Mouse (Mus musculus) thymus, postnatal 25 days (tissue): ENCODE data around the gene Mpg.

Source experiments
- DNase-seq: peaks from one replicate; pipeline ENCODE4 v3.0.0; 2022

The Mpg gene

DNA sequence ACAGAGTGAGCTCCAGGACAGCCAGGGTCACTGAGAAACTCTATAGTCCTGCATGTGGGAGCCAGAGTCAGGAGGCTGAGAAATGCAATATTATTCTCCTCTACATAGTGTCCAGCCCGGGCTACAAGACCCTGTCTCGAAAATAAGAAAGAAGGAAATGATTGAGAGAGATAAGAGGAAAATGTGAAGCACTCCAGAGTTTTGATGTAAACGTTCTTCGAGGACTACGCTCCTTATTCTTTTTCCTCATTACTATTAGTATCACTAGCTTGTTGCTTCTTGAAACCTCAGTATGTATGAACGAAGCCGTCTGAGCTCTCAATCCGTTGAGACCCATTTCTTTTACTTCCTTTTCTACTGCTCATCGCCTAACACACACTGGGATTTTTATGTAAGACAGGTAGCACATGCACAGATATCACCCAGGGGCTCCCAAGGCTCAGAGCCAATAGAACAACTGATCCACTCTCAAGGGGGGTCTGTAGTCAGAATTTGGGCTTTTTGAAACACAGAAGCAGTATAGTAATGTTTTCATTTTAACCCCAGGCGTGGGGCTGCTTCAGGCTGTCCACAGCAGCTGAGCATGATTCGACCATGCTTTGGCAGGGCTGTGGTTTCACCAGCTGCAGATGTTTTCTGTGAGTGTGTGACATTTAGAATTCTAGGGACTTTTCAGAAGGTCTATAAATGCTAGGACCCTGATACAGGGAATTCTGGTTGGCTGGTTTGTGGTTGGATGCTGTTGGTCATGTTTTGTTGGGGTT, 24.2 kb upstream of the Mpg start:
- DNase-seq: peak; percentile 23

DNA sequence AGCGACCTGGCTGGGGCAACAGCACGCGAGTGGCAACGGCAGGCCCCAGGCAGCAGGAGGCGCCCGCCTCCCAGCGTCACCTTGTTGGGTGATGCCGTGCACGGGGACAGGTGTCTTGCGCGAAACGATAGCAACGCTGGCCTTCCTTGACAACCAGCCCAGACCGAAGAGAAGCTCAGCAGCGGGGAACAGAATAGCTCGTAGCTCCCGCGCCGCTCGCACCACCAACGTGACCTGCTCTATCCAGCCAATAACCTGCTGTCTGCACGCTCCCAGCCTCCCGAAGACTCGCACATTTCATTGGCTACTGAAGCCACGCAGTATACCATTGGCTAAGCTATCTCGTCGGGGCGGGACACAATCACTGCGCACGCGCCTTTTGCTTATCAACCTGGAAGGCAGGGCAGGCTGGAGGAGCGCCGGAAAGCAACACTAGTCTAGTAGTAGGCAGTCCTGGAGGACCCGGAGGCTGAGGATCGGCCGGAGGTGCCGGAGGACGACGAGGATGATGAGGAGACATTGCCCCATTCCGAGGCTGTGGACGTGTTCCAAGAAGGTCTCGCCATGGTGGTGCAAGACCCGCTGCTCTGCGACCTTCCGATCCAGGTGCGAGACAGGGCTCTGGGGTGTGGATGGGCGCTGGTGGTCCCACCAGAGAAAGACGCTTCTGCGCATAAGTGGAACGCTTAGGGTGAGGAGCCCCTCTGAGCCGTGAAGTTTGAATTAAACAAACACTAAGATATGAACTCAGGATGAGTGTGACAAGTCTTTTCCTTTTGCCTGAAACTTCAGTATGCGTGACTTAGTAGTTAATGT, 21.0 kb upstream of the Mpg start, which contains the start of gene Snrnp25:
Gene Snrnp25, plus strand, starts transcription at position 358 of the 816 bp plus-strand sequence.
- DNase-seq: peak; percentile 96

DNA sequence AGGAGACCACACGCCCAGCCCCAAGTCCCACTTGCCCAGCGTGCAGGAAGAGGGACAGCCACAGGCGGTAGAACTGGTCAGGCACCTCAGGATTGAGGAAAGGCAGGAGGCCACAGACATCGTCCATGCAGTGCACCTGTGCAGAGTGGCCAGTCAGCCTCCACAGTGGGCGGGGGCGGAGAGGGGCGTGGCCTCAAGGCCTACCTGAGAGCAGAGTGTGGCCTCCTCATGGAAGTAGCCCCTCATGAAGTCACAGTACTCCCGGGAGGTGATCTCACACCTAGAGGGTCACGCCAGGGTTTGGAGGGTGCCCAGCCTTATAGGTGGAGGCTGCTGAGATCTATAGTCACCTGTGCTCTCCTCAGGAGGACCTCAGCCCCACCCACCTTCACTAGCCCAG, 15.7 kb upstream of the Mpg start:
- no peak for DNase-seq

DNA sequence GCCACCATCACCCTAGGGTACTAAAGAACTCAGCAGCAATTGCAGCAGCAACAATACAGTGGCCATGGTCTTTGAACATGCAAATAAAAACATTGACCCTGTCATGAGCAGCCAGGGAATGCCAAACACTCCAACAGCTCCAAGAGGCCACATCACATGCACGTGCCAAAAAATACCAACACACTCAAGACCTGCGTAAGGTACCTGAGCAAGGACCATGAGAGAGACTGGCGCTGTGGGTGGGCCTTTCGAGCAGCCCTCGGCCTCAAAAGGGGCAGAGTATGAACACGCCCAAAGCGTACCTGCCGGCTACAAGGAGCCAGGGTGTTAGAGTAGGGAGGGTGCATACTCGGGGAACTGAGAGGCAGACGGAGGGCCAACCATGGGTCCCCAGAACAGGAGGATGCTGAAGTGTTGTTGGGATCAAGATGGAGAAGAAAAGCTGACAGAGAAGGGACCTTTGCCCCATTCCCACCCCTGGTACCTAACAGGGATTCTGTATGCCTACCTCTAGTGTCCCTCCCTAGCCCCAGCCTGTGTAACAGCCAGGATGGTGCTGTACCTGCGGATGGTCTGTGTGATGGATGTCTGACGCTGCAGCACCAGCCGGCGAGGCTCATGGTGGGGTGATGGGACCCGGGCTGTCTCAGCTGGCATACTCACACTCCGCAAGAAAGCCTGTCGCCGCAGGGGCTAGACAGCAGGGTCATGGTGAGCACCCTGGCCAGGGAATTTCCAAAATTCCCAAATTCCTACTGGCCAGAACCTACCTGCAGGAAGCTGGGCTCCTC, 10.7 kb upstream of the Mpg start:
- DNase-seq: no peak

DNA sequence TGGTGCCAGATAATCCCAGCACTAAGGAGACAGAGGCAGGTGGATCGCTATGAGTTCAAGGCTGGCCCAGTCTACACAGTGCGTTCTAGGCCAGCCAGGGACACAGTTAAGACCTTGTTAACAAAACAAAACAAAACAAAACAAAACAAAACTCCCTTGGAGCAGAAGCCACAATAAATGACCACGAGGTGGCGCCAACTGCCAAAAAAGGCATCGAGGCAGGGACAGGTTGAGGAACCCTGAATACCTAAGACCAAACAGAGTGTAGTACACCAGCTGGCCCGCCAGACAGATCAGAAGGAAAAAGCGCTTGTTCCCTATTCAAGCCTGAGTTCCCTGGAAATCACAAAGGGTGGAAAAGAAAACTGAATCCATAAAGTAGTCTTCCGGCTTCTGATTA, 9.5 kb upstream of the Mpg start:
- DNase-seq: peak; percentile 66

DNA sequence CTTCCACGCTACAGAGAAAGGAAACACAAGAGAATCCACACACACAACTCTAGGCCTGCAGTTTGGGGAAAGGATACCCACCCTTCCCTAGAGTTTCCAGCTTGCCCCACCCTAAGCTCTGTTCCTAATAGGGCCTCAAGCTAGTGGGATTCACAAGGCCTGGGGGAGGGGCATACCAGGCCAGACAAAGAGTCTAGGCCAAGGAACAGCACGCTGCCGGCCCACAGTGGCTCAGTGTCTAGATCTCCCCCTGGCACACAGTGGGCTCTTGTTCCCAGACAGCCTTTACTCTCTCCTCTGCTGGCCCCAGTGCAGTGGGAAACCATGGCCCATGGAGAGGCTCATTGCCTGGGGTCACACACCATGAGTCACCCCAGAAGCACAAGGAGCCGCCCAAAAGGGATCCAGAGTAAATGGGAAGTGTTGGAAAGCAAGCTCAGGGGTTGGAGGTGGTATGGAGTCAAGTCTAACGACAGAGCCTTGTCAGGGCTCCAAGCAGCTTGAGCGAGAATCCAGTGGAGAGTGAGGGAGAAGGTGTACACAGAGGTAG, 7.7 kb upstream of the Mpg start:
- no peak for DNase-seq

DNA sequence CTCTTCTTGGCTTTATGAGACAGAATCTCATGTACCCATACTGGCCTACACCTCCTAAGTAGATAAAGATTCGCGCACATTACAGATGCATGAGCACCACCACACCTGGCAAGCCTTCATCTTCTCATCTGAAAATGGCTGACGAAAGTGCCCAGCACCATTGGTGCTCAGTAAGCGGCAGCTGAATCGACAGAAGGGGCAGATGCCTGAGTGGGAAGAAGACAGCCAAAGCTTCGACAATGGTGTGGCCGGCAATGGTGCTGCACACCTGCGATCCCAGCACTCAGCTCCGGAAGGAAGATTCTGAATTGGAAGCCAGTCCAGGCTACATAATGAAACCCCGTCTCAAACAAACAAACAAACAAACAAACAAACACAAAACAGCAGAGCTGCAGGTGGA, 7.0 kb upstream of the Mpg start:
- DNase-seq: no peak

DNA sequence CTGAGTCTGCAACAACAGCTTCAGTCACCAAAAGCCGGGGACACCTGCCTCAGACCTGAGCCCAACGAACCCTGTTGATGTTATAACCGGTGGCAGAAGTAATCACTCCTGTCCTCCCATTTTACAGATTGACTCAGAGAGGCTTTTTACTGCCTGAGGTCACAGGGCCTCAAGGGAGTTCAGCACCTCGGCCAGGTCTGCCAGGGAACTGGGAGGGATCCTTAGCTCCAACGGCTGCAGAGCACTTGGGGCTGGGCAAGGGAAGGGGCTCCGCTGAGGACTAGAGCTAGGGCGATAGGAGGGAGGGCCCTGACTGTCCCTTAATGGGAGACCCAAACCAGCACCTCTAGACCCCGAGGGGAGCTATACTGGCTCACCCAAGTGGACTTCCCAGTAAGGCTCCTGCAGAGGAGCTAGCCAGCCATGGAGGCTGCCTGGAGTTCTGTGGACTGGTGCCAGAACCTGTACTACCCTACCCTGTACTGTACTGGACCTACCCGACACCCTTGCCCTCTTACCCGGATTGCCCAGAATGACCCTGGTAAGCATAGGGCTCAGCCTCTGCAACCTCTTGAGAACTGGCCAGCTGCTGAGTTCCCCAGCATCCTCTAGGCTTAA, 5.6 kb upstream of the Mpg start:
- no peak for DNase-seq

DNA sequence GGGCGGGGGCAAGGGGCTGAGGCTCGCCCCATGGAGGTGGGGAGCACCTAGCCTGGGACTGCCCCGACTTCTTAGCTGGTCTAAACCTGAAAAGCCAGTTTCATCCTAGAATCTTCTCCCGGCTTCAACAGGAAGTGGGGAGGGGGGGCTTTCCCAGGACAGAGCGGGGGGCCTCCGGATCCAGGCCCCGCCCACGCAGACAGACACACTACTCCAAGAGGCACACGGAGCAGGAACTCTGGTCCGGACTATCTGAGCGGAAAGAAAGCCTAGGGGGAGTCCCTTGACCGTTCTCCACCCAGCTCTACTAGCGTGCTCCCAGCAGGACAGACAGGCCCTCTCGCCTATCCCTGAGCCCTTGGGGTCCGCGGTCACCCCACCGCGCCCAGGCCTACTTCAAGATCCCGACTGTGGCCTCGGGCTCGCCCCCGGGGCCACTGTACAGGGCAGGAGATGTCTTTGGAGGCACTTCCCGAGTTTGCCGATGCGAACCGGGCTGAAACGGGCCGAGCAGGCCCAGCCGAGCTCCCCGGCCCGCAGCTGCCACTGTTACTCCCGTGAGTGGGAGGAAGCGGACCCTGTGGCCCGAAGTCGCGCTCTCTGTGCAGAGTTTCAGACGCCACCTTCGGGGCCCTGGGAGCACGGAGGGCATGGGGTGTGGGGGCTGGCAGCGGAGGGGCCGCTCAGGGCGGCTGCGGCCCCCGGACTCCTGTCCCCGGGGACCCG, 4.9 kb upstream of the Mpg start:
- DNase-seq: peak; percentile 23

DNA sequence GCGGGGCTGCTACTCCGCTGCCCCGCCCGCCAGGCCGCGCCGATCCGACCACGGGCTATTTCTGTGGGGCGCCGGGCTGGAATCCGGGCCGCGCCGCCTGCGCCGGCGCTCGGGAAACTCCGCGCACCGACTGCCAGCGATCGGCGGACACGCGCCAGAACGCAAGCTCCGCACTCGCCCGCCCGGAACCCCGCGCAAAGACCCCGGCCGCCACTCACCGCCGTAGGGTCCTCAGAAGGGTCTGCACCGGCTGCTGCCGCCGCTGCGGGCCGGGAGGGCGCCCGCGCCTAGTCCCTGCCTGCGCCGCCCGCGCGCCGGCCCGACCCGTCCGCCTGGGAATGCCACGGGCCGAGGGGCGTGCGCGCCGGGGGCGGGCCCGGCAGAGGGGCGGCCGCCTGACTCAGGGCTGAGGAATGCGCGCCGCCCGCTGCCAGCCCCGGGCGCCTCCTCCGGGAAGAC, 4.3 kb upstream of the Mpg start, which contains the start of gene Rhbdf1:
Gene Rhbdf1, minus strand, starts transcription at position 350 of the 459 bp plus-strand sequence.
- no peak for DNase-seq

DNA sequence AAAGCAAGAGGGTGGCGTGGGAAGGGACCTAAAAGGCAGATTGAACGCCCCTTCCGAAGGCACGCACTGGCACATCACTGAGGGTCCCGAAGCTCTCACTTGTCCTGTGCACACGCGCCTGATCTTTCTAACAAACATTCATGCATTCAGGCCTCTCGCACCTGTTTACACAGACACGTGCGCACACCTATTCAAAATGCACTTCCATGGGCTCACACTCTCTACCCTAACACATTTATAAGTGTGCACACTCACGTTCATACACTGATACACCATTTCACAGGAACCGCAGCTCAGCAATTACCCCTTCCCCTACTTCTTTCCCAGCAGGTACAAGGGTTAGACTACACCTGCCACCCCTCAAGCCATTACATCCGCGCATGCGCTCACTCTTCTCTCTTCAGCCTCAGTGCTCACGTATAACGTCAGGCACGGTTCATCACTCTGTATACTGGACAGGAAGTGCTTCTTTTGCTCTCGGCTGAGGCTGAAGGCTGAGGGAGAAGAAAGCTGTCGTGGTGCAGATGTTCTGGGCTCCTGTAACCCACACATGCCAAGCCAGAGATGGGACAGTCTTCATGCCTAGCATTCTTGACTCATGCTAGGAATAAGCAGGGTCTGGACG, 3.6 kb upstream of the Mpg start:
- DNase-seq: peak; percentile 15

DNA sequence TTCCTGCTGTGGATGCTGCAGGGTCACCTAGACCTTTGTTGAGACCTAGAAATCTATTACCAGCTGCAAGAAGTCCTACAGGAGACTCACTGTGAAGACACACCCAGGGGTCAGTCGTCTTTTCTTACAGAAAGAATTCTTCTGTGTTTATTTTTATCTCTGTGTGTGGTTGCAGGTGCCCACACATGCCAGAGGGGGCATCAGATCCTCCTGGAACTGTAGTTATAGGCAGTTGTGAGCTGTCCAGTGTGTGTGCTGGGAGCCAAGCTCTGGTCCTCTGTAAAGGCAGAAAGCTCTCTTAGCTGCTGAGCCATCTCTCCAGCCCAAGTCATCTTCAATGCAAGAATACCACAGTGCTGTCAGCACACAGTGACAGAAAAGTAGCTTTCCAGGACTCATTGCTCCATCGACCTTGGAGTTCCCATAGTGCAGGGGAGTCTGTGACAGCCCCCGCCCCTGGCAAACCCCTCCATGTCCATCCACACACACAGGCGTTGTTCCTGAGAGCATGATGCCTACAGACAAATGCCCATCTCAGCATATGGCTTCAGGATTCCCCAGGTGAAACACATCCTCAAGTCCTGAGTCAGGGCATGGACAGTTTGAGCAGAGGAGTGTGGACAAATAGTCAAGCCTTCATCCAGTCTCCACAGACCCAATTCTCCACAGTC, 2.9 kb upstream of the Mpg start:
- DNase-seq: no peak

DNA sequence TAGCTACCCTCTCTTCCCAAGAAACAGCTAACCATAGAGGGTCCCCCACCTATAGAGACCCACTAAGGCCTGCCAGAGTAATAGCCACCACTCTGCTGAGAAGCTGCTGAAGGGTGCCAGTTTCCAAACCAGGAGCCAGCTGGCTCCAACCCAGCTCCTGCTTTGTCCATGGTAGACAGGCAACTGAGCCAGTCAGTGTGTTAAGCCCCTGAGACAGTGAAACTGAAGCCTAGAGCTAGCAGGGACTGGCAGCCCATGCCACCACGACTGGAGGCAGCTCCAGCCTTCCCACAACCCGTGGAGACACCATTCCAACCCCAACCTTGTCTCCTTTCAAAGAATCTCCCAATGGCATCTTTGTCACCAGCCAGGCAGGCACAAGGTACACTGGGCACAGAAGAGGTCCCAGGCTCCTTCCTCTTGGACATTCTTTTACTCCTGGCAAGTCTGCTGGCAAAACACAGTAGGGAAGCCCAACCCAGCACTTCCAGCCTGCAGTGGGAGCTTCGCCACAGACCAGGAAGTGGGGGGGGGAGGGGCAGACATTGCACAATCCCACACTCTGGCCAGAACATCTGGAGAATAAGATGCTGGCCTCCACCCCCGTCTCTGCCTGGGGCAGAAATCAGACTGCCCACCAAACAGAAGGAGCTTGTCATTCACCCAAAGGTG, 1.7 kb upstream of the Mpg start:
- no peak for DNase-seq

DNA sequence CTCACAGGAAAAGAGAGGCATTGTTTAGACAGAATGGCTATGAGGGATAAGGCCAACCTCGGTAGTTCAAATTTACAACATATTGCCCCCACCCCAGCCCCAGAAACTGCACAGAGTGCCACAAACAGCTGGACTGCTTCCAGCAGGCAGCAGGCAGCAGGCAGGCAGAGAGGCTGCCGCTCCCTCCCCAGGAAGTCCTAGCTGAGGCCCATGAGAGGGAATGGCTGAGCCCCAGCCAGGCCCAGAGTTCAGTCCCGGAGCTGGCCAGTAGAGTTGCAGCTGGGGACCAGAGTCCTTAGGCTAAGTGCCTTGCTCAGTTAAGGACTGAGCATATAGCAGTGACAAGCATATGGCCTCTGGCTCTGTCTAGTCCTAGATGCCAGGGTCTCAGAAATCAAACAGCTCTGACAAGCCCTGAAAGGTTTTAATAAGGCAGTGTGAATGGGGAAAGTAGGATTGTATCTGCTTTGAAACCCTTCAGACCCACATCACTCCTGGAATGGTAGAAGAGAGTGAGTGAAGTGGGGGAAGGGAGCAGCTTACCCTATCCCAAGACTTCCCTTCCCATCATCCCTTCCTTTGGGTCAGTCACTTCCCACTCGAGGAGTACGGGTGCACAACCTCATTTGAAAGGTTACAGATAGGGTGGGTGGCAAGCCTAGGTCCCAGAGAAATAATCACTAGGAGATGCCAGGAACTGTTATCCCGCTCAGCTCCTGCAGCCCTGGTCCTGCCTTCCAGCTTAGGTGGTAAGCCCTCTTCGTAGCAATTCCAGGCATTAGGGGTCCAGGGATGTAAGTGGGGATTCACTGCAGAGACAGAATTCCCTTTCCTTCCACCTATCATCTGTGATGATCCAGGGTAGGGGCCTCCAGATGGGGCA, 842 bp upstream of the Mpg start:
- peak; percentile 15 for DNase-seq

DNA sequence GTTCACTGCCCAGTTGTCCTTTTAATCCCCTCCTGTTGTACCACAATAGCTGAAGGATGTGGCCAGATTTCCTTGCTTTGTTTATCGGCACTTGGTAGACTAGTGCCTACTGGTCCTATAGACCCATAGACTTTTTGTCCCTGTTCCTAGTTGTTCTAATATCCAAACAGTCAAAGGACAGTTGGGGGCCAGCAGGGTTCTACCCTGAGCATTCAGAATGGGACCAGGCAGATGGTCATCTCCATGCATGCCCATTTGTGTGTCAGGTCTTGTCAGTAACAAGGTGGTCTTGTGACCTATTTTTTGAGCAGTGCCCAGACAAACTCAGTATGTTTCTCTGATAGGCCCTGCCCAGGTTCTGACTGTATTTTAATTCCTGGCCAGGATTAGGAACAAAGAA, 736 bp downstream of the Mpg start:
- no peak for DNase-seq

DNA sequence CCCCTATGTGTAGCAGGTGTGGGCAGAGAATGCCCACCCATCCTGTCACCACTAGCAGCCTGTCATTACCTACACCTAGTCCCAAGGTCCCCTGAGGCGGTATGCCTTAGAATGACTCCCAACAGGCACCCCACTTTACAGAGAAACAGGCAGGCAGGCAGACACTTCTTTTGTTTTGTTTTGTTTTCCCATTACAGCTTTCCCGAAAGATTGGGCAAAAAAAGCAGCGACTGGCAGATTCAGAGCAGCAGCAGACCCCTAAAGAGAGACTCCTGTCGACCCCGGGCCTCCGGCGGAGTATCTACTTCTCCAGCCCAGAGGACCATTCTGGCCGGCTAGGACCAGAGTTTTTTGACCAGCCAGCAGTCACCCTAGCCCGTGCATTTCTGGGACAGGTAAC, 1.2 kb downstream of the Mpg start:
- DNase-seq: no peak

DNA sequence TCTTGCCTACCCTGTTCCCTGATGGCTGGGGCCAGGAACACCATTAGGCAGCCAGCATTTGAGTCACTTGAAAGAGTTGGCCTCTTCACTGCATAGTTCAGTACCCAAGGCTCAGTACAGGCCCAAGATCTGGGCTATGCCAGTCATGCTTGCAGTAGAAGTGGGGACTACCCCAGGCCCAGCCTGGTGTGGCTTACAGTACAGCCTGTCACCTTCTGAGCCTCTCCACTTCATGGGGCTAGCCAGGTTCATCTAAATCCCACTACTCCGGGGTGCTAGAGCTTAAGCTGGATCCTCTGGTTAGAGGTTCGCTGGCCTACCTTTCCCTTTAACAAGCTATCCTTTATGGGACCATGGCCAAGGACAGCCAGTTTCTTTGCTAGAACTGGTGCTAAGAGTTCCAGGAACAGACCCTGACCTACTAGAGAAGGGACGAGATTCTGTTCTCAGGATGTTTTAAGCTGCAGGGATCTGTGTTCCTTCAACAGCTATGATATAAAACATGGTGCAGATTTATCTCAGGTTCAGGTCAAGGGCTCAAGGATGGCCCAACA, 2.1 kb downstream of the Mpg start:
- DNase-seq: no peak

DNA sequence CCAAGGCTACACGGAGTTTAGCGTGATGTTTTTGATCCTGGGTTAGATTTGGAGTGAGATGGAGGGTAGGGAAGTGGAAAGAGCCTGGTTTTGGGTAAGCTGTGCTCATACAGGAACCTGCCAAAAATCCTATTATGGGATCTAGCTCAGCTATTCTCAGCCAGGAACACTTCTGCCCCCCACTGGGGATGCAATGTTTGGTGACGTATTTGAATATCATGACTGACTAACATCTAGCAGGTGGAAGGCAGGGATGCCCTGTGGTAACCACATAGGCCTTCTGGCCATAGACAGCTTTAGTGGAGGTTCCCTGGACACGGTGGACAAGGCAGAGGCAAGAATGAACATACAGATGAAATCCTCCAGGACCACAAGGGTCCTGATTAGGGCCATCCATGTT, 3.9 kb downstream of the Mpg start:
- DNase-seq: no peak

DNA sequence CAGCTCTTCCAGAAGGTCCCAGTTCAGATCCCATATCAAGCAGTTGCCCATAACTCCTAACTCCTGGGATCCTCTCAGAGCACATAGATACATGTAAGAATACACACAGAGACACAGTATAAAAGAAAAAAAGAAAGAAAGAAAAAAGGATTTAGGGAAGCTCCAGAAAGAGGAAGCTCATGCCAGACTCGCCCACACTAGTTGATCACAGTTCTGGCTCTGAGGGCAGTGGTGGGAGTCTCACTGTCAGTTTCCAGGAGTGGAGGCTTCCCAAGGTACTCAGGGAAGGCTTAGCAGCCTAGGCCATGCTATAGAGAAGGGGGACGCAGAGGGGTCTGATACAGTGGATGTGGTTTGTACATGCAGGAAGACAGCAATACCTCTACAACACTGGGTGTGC, 4.8 kb downstream of the Mpg start:
- no peak for DNase-seq
